Mouse (Mus musculus): Measurements from ENCODE around the gene Gli3.
A peak's percentile ranks its signal among the peaks of the same experiment; 100 is the strongest.

Gli3 gene

DNA sequence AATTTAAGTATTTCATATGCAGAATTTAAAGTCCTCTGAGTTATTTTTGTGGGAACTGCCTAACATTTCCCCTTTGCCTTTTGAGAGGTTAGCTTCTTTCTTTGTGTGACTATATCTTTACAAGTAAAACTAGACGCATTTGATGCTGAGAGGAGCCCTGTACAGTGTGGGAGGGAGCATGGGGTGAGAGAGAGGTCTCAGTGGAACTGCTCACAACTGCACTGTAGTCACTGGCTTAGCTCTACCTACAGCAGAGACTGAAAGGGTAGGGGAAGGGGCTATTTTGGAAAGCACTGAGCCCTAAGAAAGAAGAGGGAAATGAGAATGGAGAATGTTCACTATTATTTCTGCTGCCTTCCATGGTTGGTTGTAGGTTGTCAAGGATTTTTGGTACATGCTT is 25.0 kb downstream of the Gli3 start:
- no peak for DNase-seq (ENCODE audit: low spot score)

DNA sequence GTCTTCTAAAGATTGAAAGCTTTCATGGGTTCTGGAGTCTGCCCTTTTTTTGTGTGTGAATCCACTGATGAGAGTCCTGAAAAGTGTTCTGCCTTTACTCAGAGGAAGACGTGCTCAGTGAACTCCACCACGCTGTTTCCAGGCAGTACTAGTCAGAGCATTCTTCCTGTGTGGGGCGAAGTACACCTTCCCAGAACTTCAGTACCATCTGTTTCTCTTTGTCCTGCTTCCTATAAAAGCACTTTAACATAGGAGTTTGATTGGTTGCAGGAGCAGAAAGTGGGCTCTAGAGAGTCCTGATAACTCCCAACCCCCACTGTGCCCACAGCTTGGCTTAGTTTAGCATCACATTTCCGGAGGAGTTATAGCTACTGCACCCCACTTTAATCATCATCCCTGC is 32.8 kb downstream of the Gli3 start:
- no peak for DNase-seq (ENCODE audit: low spot score)

DNA sequence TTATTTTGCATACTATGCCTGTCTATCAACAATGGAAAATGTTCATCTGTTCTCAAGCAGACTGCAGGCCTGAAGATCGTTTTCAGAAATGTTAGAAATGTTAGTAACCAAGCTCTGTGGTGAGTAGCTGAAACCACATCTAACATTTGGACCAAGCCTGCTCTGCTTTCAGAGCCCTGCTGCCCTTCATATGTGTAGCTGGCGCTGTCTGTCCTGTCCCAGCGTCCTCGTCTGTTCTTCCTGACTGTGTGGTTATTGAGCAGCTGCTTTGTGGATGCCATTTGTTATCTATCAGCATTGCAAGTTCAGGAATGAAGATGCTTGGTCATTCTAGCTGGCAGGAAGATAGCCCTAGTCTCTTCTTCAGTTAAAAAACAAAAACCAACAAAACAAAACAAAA is 35.3 kb downstream of the Gli3 start:
- DNase-seq (ENCODE audit: low spot score) = no peak

DNA sequence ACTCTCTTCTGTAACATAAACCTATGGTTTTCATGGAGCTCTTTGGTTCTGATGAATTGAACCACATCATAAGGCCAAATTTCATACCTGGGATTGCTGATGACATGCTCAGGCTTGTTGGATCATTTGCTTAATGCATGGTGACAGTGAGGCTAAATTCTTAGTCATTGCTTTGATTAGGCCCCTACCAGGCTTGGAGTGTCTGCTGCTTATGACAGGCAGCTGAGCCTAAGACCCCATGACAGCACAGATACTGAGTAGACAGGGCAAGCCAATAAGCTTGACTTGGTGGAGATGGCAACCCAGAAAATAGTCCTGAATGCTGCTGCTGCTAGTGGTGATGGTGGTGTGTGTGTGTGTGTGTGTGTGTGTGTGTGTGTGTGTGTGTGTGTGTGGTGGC is 47.9 kb downstream of the Gli3 start:
- DNase-seq (ENCODE audit: low spot score) = peak; percentile 11

DNA sequence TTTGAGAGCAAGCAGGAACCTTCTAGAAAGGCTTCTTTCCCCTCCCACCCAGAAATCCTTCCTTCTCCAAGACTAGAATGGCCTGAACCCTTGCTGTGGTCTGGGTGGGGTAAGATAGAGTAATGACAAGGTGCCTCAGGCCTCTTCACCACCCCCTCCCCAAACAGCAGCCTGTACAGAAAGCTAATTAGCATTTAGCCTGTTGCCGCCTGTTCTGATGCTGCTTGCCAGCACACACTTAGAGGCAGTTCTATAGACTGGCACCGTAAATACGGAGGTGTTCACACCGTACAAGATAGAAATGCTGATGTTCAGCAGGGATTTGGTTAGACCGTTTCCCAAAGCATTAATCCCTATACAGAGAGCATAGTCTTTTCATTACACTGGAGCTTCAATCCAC is 50.1 kb downstream of the Gli3 start:
- no peak for DNase-seq (ENCODE audit: low spot score)

DNA sequence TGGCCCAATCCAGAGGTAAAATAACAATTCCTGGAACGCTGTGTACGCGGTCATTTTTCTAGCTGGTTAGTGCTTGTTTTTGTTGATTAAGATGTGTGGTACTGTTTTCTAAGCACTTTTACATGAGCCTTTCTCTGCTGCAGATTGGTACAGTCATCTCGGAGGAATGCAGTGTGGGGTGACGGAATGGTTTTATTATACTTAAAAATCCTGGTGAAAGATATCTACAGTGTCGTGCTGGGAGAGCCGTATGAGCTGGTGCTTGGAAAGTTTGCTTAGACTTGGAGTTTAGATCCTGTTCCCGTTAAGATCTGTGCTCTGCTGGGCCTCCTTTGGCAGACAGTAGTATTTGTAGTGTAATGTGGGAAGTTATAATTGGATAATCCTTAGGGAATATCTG is 51.0 kb downstream of the Gli3 start:
- DNase-seq (ENCODE audit: low spot score) = no peak

DNA sequence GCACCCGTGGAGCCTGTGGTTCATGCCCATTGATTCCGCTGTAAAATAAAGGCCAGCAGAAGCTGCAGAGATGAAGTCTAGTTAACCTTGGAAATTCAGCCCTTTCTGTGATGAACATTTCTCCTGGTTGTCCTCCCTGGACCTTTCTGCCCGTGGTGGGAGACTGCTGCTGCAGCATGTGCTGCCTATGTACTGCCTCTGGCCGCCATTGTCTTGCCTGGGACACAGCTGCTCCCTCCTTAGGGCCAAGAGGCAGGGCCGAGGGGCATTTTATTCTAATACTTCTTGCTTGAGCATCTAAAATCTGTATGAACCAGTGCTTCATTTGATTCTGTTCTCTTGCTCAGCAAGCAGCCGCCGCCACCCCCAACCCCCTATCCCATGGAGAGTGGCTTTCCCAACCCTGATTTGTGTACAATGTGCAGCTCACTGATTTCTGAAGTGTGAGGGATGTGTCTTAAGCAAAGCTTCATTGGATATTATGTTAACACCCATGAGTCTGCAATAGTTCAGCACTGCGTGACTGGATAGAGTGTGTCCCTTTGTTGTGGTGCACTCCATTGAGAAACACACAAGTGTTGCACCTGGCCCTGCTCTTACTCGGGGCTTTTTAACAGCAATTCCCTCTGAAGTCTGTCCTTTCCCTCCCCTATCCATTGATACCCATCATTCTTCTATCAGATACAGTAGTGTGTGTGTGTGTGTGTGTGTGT is 54.2 kb downstream of the Gli3 start:
- no peak for DNase-seq (ENCODE audit: low spot score)

DNA sequence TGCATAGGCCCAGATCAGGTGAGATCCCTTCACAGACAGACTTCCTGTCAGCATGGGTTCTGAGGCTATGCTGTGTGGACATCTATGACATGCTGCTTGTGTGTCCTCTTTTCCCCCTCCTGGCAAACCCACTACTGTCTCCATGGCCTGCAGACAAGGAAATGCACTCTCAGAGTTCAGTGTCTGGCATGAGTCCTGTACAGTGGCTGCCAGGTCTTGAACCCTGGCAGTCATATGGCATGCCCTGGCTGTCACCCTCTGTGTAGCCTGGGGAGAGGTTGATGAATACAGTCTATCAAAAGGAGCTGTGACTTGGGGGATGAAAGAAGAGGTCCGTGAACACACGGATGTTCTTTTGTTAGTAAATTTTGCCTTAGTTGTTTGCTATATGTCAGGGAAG is 57.3 kb downstream of the Gli3 start:
- DNase-seq (ENCODE audit: low spot score) = no peak

DNA sequence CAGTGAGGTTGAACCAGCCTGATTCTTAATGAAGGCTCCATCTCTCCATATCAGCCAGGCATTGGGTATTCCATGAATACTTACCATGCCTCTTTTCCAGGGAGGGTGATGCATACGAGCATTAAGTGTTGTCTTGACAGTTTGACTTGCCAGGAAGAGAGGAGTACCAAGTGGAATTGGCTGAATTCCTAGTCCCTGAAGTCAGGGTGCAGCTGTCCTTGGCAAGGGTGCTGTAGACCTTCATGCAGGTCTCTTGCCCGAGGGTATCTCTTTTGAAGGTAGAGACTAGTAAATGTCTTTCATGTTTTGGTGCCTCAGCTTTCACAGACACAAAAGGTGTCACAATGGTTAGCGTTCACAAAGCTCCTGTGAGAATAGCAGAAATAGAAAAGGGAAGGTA is 59.1 kb downstream of the Gli3 start:
- DNase-seq (ENCODE audit: low spot score) = no peak

DNA sequence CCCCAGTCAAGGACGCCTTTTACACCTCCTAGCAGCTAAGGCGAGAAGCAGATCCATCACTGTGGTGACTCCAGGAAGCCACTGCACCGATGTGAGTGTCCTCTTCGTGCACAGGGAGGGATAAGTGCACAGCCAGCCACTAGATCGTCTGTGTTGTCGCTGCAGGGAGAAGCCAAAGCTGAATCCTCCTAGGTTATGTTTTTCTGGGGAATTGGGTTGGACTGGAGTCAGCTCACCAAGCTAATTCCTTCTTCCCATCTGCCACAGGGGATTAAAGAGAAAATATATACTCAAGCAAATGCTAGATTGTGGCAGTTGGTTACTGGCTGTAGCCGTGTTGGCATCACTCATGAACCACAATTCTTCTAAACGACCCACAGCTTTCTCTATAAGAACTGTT is 61.2 kb downstream of the Gli3 start:
- DNase-seq (ENCODE audit: low spot score) = no peak

DNA sequence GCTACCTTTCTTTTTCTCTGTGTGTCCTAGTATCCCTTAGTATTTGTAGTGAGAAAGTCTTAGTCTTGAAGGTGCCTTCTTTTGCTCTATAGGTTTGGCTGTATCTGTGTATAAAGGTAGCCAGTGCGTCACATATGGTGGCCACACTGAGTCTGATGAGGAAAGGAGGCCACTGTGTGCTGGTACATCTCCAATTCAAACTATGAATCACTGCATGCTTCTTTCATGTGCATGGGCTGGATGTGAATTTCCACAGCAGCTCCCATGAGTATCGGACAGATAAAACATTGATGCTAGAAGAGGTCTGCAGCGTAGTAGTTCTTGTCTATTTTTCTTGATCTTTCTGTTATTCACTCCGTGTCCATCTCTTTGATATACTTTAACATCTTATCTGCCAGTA is 63.7 kb downstream of the Gli3 start:
- DNase-seq (ENCODE audit: low spot score) = no peak

DNA sequence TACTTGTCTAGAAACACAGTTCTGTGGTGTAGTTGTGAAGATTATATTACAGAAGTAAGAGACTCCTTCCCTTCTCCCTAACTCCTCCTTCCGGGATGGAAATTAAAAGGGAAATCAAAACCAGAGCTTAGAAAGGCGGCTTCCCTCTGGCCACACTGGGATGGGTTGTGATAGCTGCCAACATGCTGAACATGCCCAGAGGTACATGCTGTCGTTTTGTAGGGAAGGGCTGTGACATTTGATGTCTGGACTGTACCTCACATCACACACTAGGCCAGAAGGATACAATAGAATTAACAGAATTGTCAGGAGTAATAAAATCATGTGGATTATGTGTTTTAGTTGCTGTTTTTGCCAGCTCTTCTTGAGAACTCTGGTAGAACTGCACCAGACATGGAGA is 68.5 kb downstream of the Gli3 start:
- DNase-seq (ENCODE audit: low spot score) = no peak

DNA sequence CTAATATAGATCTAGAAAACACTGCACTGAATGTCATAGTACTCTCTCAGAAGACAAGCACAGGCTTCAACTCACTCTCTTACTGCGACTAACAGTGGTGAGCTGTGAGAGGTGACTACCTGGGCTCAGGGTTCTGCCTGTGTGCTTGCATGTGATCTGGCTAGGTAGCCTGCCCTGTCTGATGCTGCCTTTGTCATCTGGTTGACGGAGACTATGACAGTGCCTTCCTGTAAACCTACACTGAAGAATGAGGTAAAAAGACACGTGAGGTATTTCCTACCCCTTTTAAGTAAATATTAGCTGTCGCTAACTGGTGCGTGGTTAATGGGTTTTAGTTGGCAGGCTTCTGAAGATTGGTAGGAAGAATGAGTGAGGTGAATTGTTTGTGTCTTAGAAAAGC is 74.2 kb downstream of the Gli3 start:
- DNase-seq (ENCODE audit: low spot score) = no peak

DNA sequence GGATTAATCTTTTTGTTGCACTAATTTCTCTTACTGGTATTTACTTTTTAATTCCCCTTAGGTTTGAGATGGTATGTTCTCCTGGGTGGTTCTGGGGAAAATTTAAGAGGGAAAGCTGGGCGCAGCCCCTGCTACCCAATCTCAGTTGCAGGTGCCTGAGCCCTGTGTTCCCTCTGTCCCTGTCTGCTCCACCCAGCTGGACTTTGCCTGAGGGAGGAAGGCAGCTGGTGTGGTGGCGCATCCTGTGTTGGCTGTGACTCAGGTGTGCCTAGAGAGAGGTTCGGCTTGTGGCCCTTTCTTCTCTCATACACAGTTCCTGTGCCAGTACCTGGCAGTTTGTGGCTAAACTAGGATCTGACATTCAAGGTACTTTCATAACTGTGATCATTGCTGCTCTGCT is 74.6 kb downstream of the Gli3 start:
- DNase-seq (ENCODE audit: low spot score) = no peak

DNA sequence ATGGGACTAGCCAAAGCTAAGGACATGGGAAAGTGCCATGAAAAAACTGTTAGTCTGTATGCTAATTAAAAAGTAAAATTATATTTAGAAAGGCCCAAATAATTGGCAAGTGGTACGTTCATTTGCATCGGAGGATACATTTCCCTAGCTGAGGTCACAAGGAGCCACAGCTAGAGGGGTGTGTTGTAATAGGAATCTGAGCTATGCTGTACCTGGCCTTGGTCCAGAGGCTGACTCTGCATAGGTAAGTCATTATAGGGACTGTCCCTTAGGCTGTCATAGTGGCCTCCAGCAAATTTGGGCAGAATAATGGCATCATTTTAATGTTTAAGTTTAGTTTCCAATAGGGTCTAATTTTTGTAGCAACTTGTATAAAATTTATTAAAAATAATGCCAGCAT is 75.4 kb downstream of the Gli3 start:
- DNase-seq (ENCODE audit: low spot score) = no peak

DNA sequence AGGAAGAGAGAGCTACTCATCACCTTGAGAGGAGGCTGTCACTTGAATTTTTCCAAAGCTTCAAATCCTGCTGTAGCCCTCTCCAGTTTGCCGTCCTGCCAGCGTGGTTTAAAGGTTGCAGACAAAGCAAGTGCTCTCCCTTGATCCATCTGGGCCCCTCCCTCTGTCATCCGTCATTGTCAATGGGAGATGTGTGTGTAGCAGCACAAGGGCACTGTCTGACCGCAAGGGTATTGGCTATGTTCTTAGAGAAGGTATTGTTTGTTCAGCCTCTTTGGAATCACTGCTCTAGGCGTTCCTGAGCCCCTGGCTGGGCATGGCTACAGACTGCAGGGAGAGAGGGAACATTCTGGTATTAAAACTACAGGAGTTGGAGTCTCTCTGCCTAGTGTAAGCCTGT is 79.0 kb downstream of the Gli3 start:
- no peak for DNase-seq (ENCODE audit: low spot score)

DNA sequence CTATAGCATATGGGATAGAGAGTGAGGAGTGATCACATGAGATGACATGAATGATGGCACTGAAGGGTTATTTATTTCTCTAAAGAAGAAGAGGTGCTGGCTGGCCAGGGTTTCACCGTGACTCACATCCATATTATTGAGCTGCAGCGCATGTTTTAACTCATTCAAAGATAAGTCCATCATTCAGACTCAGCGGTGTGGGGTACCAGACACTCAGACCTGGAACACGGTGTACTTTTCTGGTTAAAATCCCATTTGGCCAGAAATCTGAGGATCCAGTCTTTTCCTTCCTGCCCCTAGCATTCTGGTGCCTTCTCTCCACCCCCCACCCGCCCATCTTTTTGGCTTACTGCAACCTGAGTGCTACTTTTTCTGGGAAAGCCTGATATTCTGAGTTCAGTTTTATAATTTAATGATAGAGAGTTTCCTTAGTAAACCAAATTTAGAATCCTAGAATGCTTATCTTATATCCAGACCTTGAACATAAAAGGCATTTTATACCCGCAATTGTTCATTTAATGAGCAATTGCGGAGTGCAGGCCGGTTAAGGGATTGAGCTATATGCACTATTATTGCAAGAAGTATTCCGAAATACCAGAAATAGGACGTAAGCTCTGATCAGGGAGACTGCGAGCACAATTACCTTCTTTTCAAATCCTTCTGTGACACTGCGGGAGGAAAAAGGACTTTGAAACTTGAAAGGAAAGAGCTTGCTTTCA is 80.3 kb downstream of the Gli3 start:
- DNase-seq (ENCODE audit: low spot score) = no peak

DNA sequence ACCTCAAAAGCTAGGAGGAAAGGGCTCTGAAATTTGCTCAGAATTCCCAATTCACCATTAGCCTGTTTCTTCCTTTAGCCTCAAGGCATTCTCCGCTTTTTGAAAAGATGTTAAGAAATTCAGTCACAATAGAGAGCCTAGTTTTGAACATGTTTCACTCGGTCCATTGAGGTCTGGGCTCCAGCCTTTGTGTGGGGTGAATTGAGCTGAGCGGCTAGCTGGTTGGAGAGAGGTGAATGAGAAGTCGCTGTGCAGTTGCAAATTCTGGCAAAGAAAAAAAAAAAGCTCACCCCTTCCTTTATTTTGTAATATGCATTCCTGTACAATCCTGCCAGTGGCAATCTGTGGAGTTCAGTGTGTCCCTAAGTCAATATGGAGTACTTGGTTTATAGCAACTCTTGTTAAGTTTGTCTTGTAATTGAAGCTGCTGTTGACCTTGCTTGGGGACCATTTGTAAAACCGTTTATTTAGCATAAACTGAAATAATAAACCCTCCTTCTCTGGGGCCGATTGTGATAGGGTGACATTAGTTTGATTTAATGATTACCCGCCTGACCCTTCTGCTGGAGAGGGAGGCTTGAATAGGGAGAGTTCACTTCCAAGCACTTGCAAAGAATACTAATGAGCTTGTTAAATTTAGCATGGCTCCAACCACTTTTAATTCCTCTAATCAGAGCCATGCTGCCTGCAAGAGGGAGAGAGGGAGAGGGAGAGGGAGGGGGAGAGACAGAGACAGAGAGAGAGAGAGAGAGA is 81.0 kb downstream of the Gli3 start:
- DNase-seq (ENCODE audit: low spot score) = peak; percentile 71

DNA sequence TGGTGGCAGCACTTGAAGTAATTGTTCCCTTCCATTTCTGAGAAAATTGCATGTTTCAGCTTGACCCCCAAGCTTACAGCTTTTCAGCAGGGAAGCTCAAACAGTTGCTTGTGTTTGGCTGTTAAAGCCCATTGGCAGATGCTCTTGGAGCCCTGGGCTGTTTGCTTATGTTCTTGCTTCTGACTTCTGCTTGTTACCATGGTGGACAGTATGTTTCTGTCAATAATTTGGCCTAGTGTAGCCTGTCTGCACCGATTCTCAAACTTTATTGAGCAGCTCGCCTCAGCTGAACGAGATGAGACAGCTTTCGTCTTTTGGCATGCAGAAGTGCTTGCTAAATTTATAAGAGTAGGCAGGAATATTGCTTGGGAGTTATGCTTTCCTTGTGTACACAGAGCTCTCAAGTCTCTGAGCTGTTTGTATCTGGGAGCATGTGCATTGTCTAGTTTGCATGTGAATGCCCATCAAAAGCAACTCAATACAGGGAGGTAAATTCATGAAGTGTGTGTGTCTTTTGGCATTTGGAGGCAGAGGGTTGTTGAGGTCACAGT is 82.4 kb downstream of the Gli3 start:
- DNase-seq (ENCODE audit: low spot score) = no peak

DNA sequence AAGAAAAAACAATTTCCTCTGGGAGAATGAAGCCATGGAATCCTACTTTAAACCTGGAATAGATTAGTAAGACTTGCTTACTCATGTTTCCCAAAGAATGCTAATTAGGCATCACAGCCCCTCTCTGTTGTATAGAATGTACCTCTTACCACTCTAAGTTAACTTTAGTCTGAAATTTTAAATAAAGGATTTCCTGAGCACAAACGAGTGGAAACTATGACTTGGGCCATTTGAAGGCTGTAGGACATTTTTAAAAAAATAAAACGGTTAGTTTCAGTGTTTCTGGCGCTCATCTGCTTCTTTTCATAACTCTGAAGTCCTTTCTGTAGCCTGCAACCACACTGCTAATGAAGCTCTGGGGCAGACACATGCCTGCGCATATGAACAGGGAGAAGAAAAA is 83.2 kb downstream of the Gli3 start:
- DNase-seq (ENCODE audit: low spot score) = no peak

DNA sequence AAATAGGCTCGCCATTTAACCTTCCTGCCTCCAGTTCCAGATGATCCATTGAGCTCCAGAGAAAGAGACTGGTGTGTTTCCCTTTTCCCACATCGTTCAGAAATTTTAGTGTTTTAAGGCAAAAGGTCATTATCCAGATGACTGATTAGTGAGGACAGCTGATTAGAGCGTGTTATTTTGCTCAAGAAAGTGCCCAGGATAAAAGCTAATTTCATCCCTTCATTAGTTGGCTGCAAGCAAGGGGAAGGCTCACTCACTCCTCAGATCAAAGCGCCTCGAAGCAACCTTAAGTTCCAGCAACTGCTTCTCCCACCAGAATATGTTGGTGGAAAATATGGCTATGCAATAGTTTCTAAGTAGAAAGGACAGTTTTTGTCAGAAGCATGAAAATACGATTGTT is 86.4 kb downstream of the Gli3 start:
- DNase-seq (ENCODE audit: low spot score) = no peak

DNA sequence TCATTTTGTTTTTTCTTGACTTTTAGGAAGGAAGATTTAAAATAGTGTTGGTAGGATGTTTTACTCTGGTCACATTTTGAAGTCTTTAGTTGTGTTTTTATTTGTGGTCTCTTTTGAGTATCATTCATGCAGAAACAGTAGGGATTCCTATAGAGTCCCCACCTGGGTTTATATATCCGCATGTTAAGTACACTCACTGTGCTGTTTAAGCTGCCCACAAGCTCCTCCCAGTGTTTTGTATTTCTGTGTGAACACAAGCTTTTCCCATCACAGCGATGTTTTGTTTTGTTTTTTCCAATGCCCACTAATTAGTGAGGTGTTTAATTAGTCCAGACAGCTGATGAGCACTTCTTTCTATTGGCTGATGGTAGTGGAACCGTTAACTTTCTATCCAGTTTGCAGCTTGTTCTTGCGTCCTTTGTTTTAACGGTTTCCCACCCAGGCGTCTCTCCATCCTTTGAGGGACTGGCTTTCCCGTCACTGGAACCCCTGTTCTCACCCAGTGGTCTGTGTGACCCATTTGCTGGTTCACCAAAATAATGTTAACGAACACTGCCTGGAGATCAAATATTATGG is 87.1 kb downstream of the Gli3 start:
- peak; percentile 51 for DNase-seq (ENCODE audit: low spot score)

DNA sequence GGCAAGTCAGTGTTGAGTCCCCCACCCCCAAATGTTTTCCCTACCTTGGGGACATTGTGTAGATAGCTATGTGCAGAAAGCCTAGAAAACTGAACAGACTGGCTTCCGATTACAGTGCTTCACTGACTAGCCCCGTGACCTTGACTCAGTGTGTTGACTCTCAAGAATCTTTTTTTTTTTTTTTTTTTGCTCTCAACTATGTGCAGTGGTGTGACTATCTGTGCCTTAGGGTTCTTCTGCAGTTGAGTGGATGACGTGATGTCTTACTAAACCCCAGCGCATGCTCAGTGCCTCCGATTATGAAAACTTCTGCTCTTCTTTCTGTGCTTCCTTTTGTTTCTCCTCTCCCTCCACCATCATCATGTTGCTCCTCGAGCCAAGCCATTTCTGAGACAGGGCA is 87.7 kb downstream of the Gli3 start:
- DNase-seq (ENCODE audit: low spot score) = no peak
